Mouse (Mus musculus) testis, adult 2 months (tissue): ENCODE results near the gene Rab3c. TPM values are rescaled to one million over a fixed set of nuclear protein-coding genes. Genes with fewer than 3 reads are reported as not detected.

Source experiments
- H3K27ac ChIP-seq: fragments of 200-500 bp; 2 replicates; pipeline ENCODE4 v1.5.1; 2012; ENCODE audit warnings: low read depth, low read length; ENCODE audit not compliant: control insufficient read depth, insufficient read depth
- H3K27me3 ChIP-seq: fragments of 200-500 bp; 2 replicates; pipeline ENCODE4 v1.6.1; 2012; ENCODE audit warnings: mild to moderate bottlenecking, low read length, moderate library complexity; ENCODE audit not compliant: control insufficient read depth, insufficient read depth
- H3K36me3 ChIP-seq: fragments of 200-500 bp; 2 replicates; pipeline ENCODE4 v1.6.1; 2012; ENCODE audit warnings: mild to moderate bottlenecking, low read length; ENCODE audit not compliant: control insufficient read depth, insufficient read depth
- H3K4me1 ChIP-seq: fragments of 200-500 bp; 2 replicates; pipeline ENCODE4 v1.6.1; 2012; ENCODE audit warnings: low read length; ENCODE audit not compliant: control insufficient read depth, insufficient read depth
- H3K4me3 ChIP-seq: fragments of 200-500 bp; 2 replicates; pipeline ENCODE4 v1.5.1; 2012; ENCODE audit warnings: low read depth, mild to moderate bottlenecking, low read length, moderate library complexity, mixed read lengths; ENCODE audit not compliant: control insufficient read depth
- CTCF ChIP-seq: fragments of 200-500 bp; IDR thresholded peaks from 2 replicates; pipeline ENCODE4 v1.5.1; 2012; ENCODE audit warnings: low read depth, mild to moderate bottlenecking, inconsistent platforms, low read length, moderate library complexity; ENCODE audit not compliant: control insufficient read depth, insufficient read depth, insufficient replicate concordance
- POLR2A ChIP-seq: fragments of 200-500 bp; IDR thresholded peaks from 2 replicates; pipeline ENCODE4 v1.6.1; 2012; ENCODE audit warnings: low read depth, mild to moderate bottlenecking, inconsistent platforms, low read length, moderate library complexity; ENCODE audit not compliant: control insufficient read depth
- polyA plus RNA-seq: library from polyadenylated mRNA; depleted of rRNA; stranded (reverse); fragments of >200 nt; gene quantifications from 2 replicates; pipeline ENCODE4 v1.2.3, GENCODE M21; 2012

The Rab3c gene
- polyA plus RNA-seq, 1 experiment: 0.37 TPM

DNA sequence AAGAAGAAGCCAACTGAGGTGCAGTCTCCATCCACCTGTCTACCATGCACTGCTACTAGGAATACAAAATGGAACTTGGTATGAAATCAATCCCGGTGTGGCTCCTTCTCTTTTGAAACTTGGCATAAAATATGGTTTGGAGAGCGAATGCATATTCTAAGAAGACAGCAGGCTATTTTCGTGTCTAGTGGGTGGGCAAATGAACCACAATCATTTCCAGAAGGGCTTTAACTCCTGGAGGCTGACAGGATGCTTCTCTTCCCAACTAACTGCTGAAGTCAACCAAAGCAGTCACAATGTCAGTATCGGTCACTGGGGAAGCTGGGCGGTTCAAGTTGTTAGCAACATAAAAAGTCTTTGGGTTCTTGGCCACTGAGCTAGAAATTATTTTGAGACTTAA lies 81.9 kb downstream of the Rab3c start:
- no peak for TF ChIP-seq CTCF
- no peak for TF ChIP-seq POLR2A

DNA sequence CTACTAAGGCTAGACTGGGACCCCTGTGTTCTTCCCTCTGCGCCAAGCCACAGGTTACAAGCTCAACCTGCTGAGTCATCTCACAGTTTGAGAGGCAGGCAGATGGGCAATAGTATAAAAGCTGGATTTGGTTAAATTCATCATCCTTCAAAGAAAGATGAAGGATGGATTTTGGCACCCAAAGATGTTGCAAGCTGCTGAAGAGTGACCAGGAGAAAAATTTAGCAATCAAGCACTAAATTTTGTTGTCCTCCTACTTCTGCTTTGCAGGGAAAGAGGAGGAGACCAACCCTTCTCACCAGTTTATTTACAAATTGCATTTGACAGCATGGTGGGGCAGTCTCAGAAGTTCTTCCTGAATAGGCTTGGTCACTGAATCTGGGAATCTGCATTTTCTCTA lies 90.8 kb downstream of the Rab3c start:
- no peaks in the 10 kb centered on the region for H3K27me3 ChIP-seq
- no peaks in the 10 kb centered on the region for H3K36me3 ChIP-seq
- no peak for TF ChIP-seq CTCF
- no peak for TF ChIP-seq POLR2A
- no peaks in the 10 kb centered on the region for H3K4me1 ChIP-seq
- no peak overlapping the region for H3K27ac ChIP-seq
- no peak overlapping the region for H3K4me3 ChIP-seq

More for the DNA sequence above, 81.9 kb downstream of the Rab3c start:
- no peak overlapping the region for H3K4me3 ChIP-seq
- no peaks in the 10 kb centered on the region for H3K27me3 ChIP-seq
- H3K36me3 ChIP-seq: no peaks in the 10 kb centered on the region
- H3K27ac ChIP-seq: no peak overlapping the region
- H3K4me1 ChIP-seq: no peaks in the 10 kb centered on the region

DNA sequence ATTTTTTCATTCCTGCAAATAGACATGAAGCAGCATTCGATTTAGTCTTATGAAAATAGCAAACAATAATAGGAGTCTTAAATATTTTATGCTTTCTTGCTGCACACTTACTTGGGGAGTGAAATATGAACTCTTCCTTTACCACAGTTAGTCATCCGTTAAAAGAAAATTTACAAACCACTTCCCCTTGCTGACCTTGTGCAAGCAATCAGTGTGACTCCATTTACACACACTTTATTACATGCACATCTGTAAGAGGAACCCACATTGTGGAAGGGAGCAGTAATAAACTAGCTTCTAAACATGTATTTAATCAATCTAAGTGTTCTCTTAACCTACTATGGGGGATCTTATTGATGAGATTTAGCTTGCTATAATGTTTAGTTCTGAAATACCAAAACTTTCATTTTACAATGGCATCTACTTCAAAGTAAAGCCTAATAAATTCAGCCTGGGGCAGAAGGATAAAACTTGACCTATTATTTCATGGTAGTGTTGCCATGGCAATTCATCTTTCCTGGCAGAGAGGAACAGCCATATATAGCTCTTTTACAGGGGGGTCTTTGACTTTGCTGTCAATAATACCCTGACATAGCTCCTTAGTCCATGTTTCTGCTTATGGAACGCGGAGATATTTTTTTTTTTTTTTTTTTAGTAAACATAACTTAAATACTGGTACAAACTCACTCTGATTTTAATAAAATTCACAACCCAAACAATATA lies 95.7 kb downstream of the Rab3c start:
- Histone ChIP-seq H3K36me3 (no peaks in the 10 kb centered on the region), H3K4me3 (no peak overlapping the region), H3K27ac (no peak overlapping the region), H3K27me3 (no peaks in the 10 kb centered on the region), H3K4me1 (no peaks in the 10 kb centered on the region)
- TF ChIP-seq POLR2A (no peak), CTCF (no peak)

DNA sequence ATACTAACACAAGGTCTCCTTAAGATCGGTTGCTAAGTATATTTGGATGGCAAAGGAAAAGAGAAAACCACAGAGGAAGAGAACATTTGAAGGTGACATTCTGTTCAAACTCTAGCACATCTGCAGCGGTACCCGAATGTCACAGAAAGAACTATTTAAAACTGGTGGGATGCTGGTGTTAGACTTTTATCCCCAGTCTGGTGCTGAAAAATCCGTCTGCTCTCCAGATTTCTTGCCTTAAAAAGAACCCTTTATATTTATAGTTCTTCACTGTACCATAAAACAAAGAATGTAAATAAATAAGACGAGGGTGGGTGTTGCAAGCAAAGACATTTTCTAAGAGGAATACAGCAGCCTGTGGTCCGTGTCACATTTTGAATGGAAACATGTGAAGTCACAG lies 105.1 kb downstream of the Rab3c start:
- no peak for TF ChIP-seq CTCF
- no peak for TF ChIP-seq POLR2A
- Histone ChIP-seq H3K4me3 (no peak overlapping the region), H3K27ac (no peak overlapping the region), H3K4me1 (no peaks in the 10 kb centered on the region), H3K36me3 (no peaks in the 10 kb centered on the region), H3K27me3 (no peaks in the 10 kb centered on the region)

DNA sequence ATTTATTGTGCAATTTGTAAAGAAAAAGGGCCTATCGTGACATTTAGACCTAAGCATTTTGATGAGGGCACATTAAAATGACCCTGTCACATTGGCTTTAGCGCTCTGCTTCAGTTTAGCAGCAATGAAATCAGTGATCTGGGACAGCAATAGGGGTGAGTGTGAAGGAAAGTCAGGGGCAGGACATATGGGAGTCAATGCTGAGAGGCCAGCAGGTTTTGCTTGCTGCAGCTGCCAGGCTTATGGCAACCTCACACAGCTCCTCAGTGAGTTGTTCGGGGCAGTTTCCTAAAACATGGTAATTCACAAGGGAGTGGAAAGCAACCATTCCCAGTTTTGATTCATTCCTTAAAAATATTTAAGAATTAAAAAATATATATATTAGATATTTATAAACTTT lies 111.1 kb downstream of the Rab3c start:
- Histone ChIP-seq H3K27me3 (no peaks in the 10 kb centered on the region), H3K4me3 (no peak overlapping the region), H3K36me3 (no peaks in the 10 kb centered on the region), H3K27ac (no peak overlapping the region), H3K4me1 (no peaks in the 10 kb centered on the region)
- TF ChIP-seq CTCF (no peak), POLR2A (no peak)

DNA sequence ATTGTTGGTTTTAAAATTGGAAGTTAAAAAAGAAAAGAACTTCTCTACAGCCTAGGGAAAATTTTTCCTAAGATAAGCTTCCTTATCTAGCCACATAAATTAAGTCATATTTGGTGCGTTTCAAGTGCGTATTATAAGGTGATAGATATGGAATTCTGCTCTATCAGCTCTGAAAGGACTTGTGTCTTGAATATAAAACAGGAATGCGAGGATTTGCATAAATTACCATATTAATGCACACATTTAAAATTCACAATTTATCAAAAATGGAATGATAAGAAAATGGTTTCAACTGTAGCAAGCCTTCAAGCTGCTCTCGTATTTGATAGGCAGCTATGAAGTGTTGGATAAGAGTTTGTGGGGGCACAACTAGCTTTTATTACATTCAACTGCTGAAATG lies 111.6 kb downstream of the Rab3c start:
- no peaks in the 10 kb centered on the region for H3K27me3 ChIP-seq
- H3K27ac ChIP-seq: no peak overlapping the region
- no peaks in the 10 kb centered on the region for H3K4me1 ChIP-seq
- no peak overlapping the region for H3K4me3 ChIP-seq
- TF ChIP-seq CTCF: no peak
- TF ChIP-seq POLR2A: no peak
- no peaks in the 10 kb centered on the region for H3K36me3 ChIP-seq

DNA sequence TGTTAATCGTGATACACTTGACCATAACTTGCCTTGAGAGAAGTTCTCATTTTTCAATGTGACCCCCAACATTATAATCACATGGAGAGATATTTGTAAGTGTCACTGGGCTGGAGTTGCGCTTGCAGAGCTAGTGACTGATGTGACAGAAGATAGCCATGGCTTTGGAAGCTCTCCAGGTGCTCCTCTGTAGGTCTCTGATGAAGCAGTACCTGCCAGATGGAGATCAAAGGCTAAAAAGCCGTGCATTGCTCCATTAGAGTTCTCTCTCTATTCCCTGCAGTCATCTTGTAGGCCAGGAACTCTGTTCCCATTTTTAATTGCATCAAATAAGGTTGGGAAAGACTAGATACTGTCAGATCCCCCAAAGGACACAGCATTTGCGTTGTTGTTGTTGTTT lies 112.2 kb downstream of the Rab3c start:
- H3K4me1 ChIP-seq: no peaks in the 10 kb centered on the region
- no peak overlapping the region for H3K27ac ChIP-seq
- H3K4me3 ChIP-seq: no peak overlapping the region
- no peaks in the 10 kb centered on the region for H3K36me3 ChIP-seq
- H3K27me3 ChIP-seq: no peaks in the 10 kb centered on the region
- no peak for TF ChIP-seq CTCF
- TF ChIP-seq POLR2A: no peak

DNA sequence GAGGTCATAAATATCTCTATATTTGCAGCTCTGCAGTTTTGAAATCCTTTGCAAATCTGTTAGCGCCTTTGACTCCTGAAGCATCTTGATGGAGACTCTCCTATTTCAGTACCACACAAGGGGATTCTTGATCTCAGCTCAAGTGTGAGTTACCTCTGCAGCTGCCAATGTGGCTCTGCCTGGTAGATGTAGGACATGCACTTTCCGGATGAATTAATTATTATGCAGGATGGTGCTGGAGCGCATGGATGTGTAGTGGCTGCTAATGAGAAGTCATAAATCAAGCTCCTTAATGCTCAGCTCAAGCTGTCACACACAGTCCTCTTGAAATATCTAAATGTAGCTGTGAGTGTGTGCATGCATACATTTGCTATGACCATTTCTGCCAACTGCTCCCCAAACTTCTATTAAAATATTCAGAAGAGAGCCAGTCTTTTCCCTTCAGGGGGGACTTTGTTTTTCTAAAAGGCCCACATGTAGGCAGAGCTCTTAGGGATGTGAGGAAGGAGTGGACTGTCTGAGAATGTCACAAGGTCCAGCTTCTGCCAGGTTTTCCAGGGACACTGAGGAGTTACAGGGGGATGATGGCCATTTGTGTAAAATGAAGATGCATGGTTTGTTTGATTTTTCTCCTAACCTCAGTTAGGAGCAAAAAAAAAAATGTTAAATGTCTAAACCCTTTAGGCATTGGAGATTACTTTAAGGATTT lies 114.0 kb downstream of the Rab3c start:
- H3K27me3 ChIP-seq: no peaks in the 10 kb centered on the region
- no peak overlapping the region for H3K4me3 ChIP-seq
- no peaks in the 10 kb centered on the region for H3K36me3 ChIP-seq
- TF ChIP-seq POLR2A (no peak), CTCF (no peak)
- H3K4me1 ChIP-seq: no peaks in the 10 kb centered on the region
- no peak overlapping the region for H3K27ac ChIP-seq
